ENCODE assay signal across 8 mouse cellular contexts in genomic region chr3:90083698-90084324, GRCm38 (mm10). TPM values are rescaled to one million over a fixed set of nuclear protein-coding genes. Genes with fewer than 3 reads are reported as not detected.
DNase-seq lines count a peak whose midpoint lies in the region; ATAC-seq and TF ChIP-seq lines count a peak whose summit lies in the region.

No protein-coding gene starts in this region.

- whole genome bisulfite sequencing in olfactory bulb, adult 2 months = 17% methylated on average over 3 of the region's 3 CpGs

- DNase-seq in frontal cortex, postnatal 25 days (ENCODE audit: low spot score in 2 of 2) = no peak
- DNase-seq in urinary bladder, postnatal 14 days (ENCODE audit: low spot score) = peak; percentile 42
- no peak for DNase-seq in urinary bladder, postnatal 10 days (ENCODE audit: low spot score)
- DNase-seq in left cerebral cortex, postnatal 25 days (ENCODE audit: low spot score in 2 of 2) = peak; percentile 59 to 90
- no peak for DNase-seq in cerebellum, adult 9-10 months

- H3K27ac ChIP-seq in olfactory bulb, adult 2 months (ENCODE audit: insufficient read depth, low read depth, low read length) = peak overlapping the region; percentile 76

- TF ChIP-seq CTCF in olfactory bulb, adult 2 months (IDR thresholded peaks at IDR 0.05; ENCODE audit: insufficient read depth, low read depth, low read length) = no peak

- intact Hi-C loops in left cerebral cortex, postnatal 25 days (cut with DNase I) = loop anchor here (5.0 kb wide), 1 partner anchor 33 kb away; no protein-coding TSS in a partner anchor

- no peak overlapping the region for H3K4me3 ChIP-seq in olfactory bulb, adult 2 months (ENCODE audit: insufficient read depth, low read depth, low read length)

- peak; percentile 32; the same call in 1 of the 2 replicates for ATAC-seq in frontal cortex, adult (ENCODE audit: low TSS enrichment)
- ATAC-seq in megakaryocyte-erythroid progenitor cell, adult 5-6 weeks (replicated peaks; ENCODE audit: low FRiP score, low TSS enrichment, poor library complexity, severe bottlenecking) = no peak

- no peak for TF ChIP-seq POLR2A in olfactory bulb, adult 2 months (IDR thresholded peaks at IDR 0.05; ENCODE audit: insufficient read depth, low read depth, low read length)

- H3K4me1 ChIP-seq in olfactory bulb, adult 2 months (ENCODE audit: control insufficient read depth, insufficient read depth, low read length) = peaks cover 26% of the 10 kb centered on the region

RNA-seq across cellular contexts. Expression of gene Tpm3, which starts 11.4 kb away (rescaled TPM):
- total RNA-seq in left cerebral cortex, postnatal 25 days (2021) = 100 to 1,000 TPM; 190 to 191 TPM
- 441 TPM in 1 of 2 replicates, not detected in the other for polyA plus RNA-seq in olfactory bulb, adult 2 months (2012; ENCODE audit: insufficient read depth, insufficient read length, low replicate concordance, missing spikeins)
- total RNA-seq in megakaryocyte-erythroid progenitor cell, adult 5-6 weeks (2014; fragmentation: Nextera tagmentation) = 192 and 222 TPM in 2 replicates
- total RNA-seq in megakaryocyte-erythroid progenitor cell, adult 5-6 weeks (2017) = 375 and 390 TPM in 2 replicates

RNA-seq across cellular contexts. Expression of gene Nup210l, which starts 20.1 kb away (rescaled TPM):
- under 1 TPM; 0.27 to 0.46 TPM for total RNA-seq in left cerebral cortex, postnatal 25 days (2021)
- not detected in 2 replicates for polyA plus RNA-seq in olfactory bulb, adult 2 months (2012; ENCODE audit: insufficient read depth, insufficient read length, low replicate concordance, missing spikeins)
- 0.05 TPM in 1 of 2 replicates, not detected in the other for total RNA-seq in megakaryocyte-erythroid progenitor cell, adult 5-6 weeks (2014; fragmentation: Nextera tagmentation)
- total RNA-seq in megakaryocyte-erythroid progenitor cell, adult 5-6 weeks (2017) = not detected in 2 replicates

RNA-seq across cellular contexts. Expression of gene Ubap2l, which starts 31.4 kb away (rescaled TPM):
- total RNA-seq in left cerebral cortex, postnatal 25 days (2021) = 100 to 1,000 TPM; 182 to 205 TPM
- polyA plus RNA-seq in olfactory bulb, adult 2 months (2012; ENCODE audit: insufficient read depth, insufficient read length, low replicate concordance, missing spikeins) = 263 TPM in 1 of 2 replicates, not detected in the other
- 319 and 326 TPM in 2 replicates for total RNA-seq in megakaryocyte-erythroid progenitor cell, adult 5-6 weeks (2014; fragmentation: Nextera tagmentation)
- 151 and 159 TPM in 2 replicates for total RNA-seq in megakaryocyte-erythroid progenitor cell, adult 5-6 weeks (2017)

RNA-seq across cellular contexts. Expression of gene 4933434E20Rik, which starts 32.4 kb away (rescaled TPM):
- 10 to 100 TPM; 84.3 to 87.2 TPM for total RNA-seq in left cerebral cortex, postnatal 25 days (2021)
- polyA plus RNA-seq in olfactory bulb, adult 2 months (2012; ENCODE audit: insufficient read depth, insufficient read length, low replicate concordance, missing spikeins) = not detected in 2 replicates
- 47.5 and 67.7 TPM in 2 replicates for total RNA-seq in megakaryocyte-erythroid progenitor cell, adult 5-6 weeks (2014; fragmentation: Nextera tagmentation)
- total RNA-seq in megakaryocyte-erythroid progenitor cell, adult 5-6 weeks (2017) = 42.7 and 55.0 TPM in 2 replicates

Comparison
In these comparisons a context has a peak if more than half of its experiments do, and no peak if none do; other contexts are left out.
1. DNase-seq: peak in urinary bladder, postnatal 14 days (single experiment) and left cerebral cortex, postnatal 25 days (2 of 2); none in frontal cortex, postnatal 25 days (0 of 2), urinary bladder, postnatal 10 days (single experiment) and cerebellum, adult 9-10 months (single experiment).